Mouse (Mus musculus) layer of hippocampus, adult 2 months (tissue): Measurements from ENCODE around the gene Gm47996. TPM values are rescaled to one million over a fixed set of nuclear protein-coding genes. Genes with fewer than 3 reads are reported as not detected.
"Not testable (repeated sequence)": the region's sequence is repeated elsewhere in the genome, so short reads cannot be mapped to it uniquely, and the experiment has no call there.

Experiments used
- DNase-seq, 2 experiments: peaks; one replicate each; pipeline ENCODE4 v3.0.0; 2022; ENCODE audit warnings: low spot score in 2 of 2
- H3K27ac ChIP-seq: fragments of 200-600 bp; 2 replicates; pipeline ENCODE4 v1.8.1; 2022
- H3K4me3 ChIP-seq: fragments of 200-600 bp; 2 replicates; pipeline ENCODE4 v1.8.1; 2022; ENCODE audit warnings: mild to moderate bottlenecking
- CTCF ChIP-seq: fragments of 200-600 bp; conservative IDR thresholded peaks from 2 replicates; pipeline ENCODE4 v1.8.1; 2022; ENCODE audit warnings: antibody characterized with exemption, mild to moderate bottlenecking, moderate library complexity
- total RNA-seq, 2 experiments: library from RNA; stranded (reverse); gene quantifications; 2 replicates each; pipeline ENCODE4 v1.2.3; 2021

Gene Gm47996
- total RNA-seq, 2 experiments from 2014 or later = not detected

DNA sequence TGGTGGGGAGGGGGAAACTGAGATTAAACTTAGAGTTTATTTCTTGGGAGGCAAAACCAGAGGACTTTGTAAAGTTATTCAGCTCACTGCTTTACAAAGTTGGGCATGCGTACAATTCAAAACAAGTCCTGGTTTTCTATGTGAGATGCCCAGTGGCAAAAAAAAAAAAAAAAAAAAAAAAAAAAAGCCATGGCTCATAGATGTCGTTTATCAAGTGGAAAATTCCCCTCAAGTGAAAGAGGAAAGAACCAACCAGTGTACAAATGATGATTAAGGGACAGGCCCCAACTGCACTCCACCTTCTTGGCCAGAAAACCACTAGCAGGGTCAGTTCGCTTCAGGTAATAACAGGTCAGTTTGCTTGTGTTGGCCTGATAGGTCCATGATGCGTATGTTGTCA is 21.5 kb upstream of the Gm47996 start:
- no peak for TF ChIP-seq CTCF
- Histone ChIP-seq H3K27ac (no peak overlapping the region), H3K4me3 (no peak overlapping the region)
- DNase-seq = no peak

DNA sequence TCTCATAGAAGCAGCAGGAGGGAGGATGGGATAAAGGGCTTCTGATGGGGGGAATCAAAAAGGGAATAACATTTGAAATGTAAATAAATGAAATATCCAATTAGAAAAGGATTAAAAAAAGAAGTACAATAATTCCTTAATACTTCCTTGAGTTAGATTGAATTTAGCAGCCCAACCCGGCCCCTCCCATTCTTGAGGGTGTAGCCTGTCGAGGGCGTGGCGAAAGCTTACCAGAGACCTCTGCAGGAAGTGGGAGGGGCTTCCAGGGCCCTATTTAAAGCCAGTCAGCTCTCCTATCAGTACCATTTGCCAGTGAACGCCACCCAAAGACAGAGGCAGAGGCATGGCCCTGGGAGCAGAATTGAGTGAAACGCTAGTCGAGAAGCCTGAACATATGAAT is 17.9 kb upstream of the Gm47996 start, which contains the start of gene Gm8947:
Gene Gm8947 (plus strand): TSS at position 302 of the 400 bp plus-strand sequence.
- not testable (repeated sequence) for DNase-seq, H3K27ac ChIP-seq, H3K4me3 ChIP-seq

DNA sequence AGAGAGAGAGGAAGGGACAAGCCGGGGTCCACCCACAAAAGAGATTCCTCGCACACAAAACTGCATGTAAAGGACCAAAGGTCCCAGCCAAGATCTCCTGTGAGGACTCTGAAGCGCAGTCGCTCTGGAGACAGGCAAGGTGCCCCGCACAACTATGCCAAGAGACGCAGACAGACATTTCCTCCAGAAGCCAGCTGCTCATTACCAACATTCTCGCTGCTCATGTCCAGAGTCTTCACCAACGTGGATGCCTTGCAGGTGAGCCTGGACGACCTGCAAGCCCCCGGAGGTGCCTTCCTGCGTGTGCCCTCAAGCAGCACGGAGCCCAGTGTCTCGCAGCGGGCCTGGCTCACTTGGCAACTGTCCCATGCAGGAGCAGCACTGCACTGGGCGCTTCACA is 17.2 kb upstream of the Gm47996 start:
- not testable (repeated sequence) for H3K4me3 ChIP-seq, H3K27ac ChIP-seq, DNase-seq

DNA sequence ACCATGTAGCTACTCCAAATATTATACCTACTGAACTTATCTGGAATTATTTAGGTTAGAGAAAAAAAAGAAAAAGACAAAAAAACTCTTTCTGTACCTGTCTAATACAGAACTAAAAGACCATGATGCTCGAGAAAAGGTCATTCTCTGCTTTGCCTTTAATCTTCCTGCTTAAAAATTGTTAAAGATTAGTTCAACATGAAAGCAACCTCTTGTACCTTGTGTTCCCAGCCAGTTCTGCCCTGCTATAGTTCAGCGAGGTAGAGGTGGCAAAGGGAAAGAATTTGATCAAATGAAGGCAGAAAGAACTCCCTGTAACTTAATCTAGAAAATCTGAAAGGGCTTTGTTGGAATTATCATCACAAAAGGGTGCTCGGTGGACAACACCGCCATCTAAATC is 13.9 kb upstream of the Gm47996 start:
- H3K27ac ChIP-seq, DNase-seq, H3K4me3 ChIP-seq: not testable (repeated sequence)

DNA sequence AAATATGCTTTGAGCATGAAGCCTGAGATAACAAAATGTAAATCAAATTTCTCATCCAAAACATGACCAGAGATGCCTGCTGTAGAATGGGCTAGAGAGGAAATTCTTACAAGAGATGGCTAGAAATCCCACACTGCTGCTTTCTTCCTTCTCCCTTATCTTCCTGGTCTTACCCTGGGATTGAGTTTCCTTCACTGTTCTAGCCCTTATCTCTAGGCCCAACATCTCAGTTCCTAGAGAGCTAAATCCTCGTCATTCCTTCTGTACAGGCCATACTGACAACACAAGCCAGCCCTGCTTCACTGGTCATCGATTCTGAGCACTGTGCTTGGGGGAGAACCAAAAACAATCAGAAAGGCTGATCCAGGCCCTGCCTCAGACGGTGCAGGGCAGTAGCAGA is 13.2 kb upstream of the Gm47996 start:
- not testable (repeated sequence) for DNase-seq, H3K27ac ChIP-seq, H3K4me3 ChIP-seq

DNA sequence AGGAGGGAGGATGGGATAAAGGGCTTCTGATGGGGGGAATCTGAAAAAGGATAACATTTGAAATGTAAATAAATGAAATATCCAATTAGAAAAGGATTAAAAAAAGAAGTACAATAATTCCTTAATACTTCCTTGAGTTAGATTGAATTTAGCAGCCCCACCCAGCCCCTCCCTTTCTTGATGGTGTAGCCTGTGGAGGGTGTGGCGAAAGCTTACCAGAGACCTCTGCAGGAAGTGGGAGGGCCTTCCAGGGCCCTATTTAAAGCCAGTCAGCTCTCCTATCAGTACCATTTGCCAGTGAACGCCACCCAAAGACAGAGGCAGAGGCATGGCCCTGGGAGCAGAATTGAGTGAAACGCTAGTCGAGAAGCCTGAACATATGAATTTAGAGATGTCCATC is 11.8 kb upstream of the Gm47996 start, which contains the start of gene Gm47995:
Gene Gm47995 (plus strand): TSS at position 329 of the 400 bp plus-strand sequence.
- H3K4me3 ChIP-seq, DNase-seq, H3K27ac ChIP-seq: not testable (repeated sequence)

DNA sequence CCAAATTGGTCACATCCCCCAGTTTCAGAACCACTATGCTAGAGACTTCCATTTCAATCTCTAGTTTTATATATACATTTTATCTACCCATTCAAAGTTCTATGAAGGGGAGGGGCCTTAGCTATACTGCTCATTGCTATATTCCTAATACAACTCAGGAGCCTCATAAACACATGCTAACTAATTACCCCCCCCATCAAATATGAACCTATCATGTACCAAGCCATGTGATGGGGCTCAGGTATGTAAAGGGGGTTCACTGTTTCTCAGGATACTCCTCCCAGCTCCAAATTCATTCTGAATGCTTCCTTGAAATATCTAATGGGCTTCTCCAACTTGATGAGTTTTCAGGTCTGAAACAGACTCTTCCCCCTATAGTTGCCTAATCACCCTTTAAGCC is 9.3 kb upstream of the Gm47996 start:
- not testable (repeated sequence) for DNase-seq, H3K4me3 ChIP-seq, H3K27ac ChIP-seq

DNA sequence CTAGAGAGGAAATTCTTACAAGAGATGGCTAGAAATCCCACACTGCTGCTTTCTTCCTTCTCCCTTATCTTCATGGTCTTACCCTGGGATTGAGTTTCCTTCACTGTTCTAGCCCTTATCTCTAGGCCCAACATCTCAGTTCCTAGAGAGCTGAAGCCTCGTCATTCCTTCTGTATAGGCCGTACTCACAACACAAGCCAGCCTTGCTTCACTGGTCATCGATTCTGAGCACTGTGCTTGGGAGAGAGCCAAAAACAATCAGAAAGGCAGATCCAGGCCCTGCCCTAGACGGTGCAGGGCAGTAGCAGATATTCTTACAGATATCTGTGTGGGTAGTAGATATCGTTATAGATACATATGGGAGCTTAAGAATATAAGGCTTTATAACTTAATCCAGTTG is 7.2 kb upstream of the Gm47996 start:
- not testable (repeated sequence) for H3K4me3 ChIP-seq, H3K27ac ChIP-seq, DNase-seq

DNA sequence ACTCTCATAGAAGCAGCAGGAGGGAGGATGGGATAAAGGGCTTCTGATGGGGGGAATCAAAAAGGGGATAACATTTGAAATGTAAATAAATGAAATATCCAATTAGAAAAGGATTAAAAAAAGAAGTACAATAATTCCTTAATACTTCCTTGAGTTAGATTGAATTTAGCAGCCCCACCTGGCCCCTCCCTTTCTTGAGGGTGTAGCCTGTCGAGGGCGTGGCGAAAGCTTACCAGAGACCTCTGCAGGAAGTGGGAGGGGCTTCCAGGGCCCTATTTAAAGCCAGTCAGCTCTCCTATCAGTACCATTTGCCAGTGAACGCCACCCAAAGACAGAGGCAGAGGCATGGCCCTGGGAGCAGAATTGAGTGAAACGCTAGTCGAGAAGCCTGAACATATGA is 6.1 kb upstream of the Gm47996 start, which contains the start of gene 3110040M04Rik:
Gene 3110040M04Rik (plus strand): TSS at position 304 of the 400 bp plus-strand sequence.
- not testable (repeated sequence) for H3K27ac ChIP-seq, DNase-seq, H3K4me3 ChIP-seq

DNA sequence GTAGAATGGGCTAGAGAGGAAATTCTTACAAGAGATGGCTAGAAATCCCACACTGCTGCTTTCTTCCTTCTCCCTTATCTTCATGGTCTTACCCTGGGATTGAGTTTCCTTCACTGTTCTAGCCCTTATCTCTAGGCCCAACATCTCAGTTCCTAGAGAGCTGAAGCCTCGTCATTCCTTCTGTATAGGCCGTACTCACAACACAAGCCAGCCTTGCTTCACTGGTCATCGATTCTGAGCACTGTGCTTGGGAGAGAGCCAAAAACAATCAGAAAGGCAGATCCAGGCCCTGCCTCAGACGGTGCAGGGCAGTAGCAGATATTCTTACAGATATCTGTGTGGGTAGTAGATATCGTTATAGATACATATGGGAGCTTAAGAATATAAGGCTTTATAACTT is 1.4 kb upstream of the Gm47996 start:
- H3K4me3 ChIP-seq, DNase-seq, H3K27ac ChIP-seq: not testable (repeated sequence)

DNA sequence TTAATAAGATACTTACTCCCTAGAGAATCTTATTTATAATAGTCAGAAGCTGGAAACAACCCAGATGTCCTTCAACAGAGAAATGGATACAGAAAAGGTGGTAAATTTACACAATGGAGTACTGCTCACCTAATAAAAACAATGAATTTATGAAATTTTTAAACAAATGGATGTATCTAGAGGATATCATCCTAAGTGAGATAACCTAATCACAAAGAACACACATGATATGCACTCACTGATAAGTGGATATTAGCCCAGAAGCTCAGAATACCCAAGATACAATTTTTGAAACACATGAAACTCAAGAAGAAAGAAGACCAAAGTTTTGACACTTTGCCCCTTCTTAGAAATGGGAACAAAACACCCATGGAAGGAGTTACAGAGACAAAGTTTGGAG is 987 bp upstream of the Gm47996 start:
- not testable (repeated sequence) for H3K27ac ChIP-seq, DNase-seq, H3K4me3 ChIP-seq

DNA sequence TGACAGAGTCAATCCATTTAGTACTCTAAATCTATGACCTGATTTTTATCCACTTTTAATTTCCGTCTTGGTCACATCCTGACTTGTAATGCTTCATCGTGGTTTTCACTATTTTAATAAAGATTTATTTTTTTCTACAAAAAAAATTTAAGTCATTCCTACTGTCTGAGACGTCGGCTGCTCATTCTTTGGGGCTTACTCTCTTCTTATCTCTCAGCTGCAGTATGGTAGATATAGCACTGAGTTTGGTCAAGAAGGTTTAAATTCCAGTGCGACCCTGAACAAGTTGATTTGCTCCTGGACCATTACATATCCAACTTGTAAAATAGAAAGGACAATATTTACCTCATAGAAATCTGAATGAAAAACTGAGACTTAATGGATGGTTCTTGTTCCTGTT is 1.7 kb downstream of the Gm47996 start:
- not testable (repeated sequence) for H3K27ac ChIP-seq, DNase-seq, H3K4me3 ChIP-seq

DNA sequence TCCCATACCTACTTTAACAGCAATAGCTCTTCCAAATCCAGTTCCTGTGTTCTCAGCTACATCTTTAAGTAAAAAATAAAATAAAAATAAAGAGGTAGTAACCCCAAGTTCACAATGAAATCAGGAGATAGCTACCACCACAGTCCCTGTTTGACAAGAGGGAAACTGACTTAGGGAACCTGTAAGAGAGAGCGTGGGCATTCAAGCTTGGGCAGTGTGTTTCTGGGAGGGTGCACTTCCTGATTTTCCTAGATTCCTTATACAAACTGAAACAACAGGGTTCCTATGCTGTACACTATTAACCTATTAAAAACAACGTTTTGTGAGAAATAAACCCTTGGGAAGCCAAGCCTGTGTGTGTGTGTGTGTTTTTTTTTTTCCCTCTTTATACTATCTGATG is 4.9 kb downstream of the Gm47996 start:
- no peak for DNase-seq
- TF ChIP-seq CTCF = no peak
- Histone ChIP-seq H3K4me3 (no peak overlapping the region), H3K27ac (no peak overlapping the region)

DNA sequence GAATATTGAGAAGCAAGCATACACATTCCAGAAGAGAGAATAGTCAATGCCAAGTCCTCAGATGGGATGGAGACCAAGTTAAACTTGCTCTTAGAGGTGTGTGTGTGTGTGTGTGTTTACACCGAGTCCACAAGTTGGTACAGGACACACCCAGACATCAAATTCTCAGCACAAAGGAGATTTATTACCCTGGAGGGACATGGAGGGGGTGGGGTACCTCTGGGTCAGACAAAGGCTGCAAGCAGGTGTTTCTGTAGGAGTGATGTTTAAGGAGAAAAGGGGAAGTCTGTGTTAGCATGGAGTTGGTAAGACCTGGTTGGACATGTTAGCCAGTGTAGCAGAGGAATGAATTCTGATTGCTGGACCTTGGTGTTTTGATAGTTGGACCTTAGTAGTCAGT is 6.1 kb downstream of the Gm47996 start:
- DNase-seq = no peak
- Histone ChIP-seq H3K27ac (no peak overlapping the region), H3K4me3 (no peak overlapping the region)
- TF ChIP-seq CTCF = no peak

DNA sequence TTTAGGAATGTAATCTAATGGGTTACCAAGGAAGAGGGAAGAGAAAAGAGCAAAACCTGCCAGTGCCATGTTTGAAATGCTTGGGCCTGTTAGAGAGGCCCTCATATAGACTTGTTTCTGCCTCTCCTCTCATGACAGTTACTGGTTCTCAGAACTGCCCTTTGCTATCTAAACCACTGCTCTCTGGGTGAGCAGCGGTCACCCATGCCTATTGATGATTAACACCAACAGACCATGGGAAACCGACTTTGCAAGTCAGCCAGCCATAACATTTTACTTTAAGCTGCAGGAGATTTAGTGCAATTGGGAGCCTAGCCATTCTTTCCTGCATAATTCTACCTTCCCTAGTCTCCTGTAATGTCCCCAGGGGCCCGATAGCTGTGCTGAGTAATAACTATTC is 6.5 kb downstream of the Gm47996 start:
- no peak overlapping the region for H3K27ac ChIP-seq
- no peak overlapping the region for H3K4me3 ChIP-seq
- TF ChIP-seq CTCF = no peak
- DNase-seq = no peak
